Mouse (Mus musculus) lung, postnatal 0 days (tissue): ENCODE measurements around the gene Prkce. TPM values are rescaled to one million over a fixed set of nuclear protein-coding genes. Genes with fewer than 3 reads are reported as not detected.

Source experiments
- ATAC-seq: fragments of 200-750 bp; cut with Nextera tagmentation; 2 replicates; pipeline ENCODE4 v1.8.0; 2017; ENCODE audit warnings: moderate library complexity
- DNase-seq: peaks from one replicate; pipeline ENCODE4 v3.0.0-alpha.2; 2016; ENCODE audit warnings: low spot score
- H3K27ac ChIP-seq: fragments of 300-500 bp; sonication (generic); 2 replicates; pipeline ENCODE4 v1.5.1; 2014; ENCODE audit warnings: antibody characterized with exemption, mild to moderate bottlenecking, low read length, mixed read lengths
- H3K27me3 ChIP-seq: fragments of 300-500 bp; sonication (generic); replicated peaks from 2 replicates; pipeline ENCODE4 v1.6.1; 2014; ENCODE audit warnings: low read length, mixed read lengths; ENCODE audit not compliant: insufficient read depth
- H3K36me3 ChIP-seq: fragments of 300-500 bp; sonication (generic); 2 replicates; pipeline ENCODE4 v1.6.1; 2014; ENCODE audit warnings: low read length, mixed read lengths; ENCODE audit not compliant: insufficient read depth
- H3K4me1 ChIP-seq: fragments of 300-500 bp; sonication (generic); 2 replicates; pipeline ENCODE4 v1.6.1; 2014; ENCODE audit warnings: antibody characterized with exemption, low read depth, low read length, mixed read lengths; ENCODE audit not compliant: insufficient read depth
- H3K4me2 ChIP-seq: fragments of 300-500 bp; sonication (generic); replicated peaks from 2 replicates; pipeline ENCODE4 v1.6.1; 2014; ENCODE audit warnings: low read depth, mild to moderate bottlenecking, low read length, moderate library complexity, mixed read lengths
- H3K4me3 ChIP-seq: fragments of 300-500 bp; sonication (generic); 2 replicates; pipeline ENCODE4 v1.5.1; 2014; ENCODE audit warnings: low read depth, low read length
- H3K9ac ChIP-seq: fragments of 300-500 bp; sonication (generic); replicated peaks from 2 replicates; pipeline ENCODE4 v1.6.1; 2014; ENCODE audit warnings: low read depth, mild to moderate bottlenecking
- H3K9me3 ChIP-seq: fragments of 300-500 bp; sonication (generic); 2 replicates; pipeline ENCODE4 v1.6.1; 2016; ENCODE audit warnings: low read length, mixed read lengths
- CTCF ChIP-seq: IDR thresholded peaks from 2 replicates; pipeline ENCODE4 v1.5.1; 2016; ENCODE audit warnings: antibody characterized with exemption, mild to moderate bottlenecking
- EP300 ChIP-seq: IDR thresholded peaks from 2 replicates; pipeline ENCODE4 v1.6.1; 2016; ENCODE audit warnings: antibody characterized with exemption, mild to moderate bottlenecking, control low read depth
- WGBS: fragments of 180-500 bp; shearing (Covaris S2); extraction: QIAGEN DNeasy Blood & Tissue Kit; methylation state at CpG from one replicate; pipeline ENCODE4 v1.1.7; 2014; 5-methylcytosine and 5-hydroxymethylcytosine counted together
- polyA plus RNA-seq: library from polyadenylated mRNA; unstranded; fragments of >200 nt; fragmentation: Nextera tagmentation; extraction: Ambion mirVana; gene quantifications from 2 replicates; pipeline ENCODE4 v1.2.1, GENCODE M21; 2015

Prkce gene
- polyA plus RNA-seq, 1 experiment from 2014 or later: 10.6 TPM

DNA sequence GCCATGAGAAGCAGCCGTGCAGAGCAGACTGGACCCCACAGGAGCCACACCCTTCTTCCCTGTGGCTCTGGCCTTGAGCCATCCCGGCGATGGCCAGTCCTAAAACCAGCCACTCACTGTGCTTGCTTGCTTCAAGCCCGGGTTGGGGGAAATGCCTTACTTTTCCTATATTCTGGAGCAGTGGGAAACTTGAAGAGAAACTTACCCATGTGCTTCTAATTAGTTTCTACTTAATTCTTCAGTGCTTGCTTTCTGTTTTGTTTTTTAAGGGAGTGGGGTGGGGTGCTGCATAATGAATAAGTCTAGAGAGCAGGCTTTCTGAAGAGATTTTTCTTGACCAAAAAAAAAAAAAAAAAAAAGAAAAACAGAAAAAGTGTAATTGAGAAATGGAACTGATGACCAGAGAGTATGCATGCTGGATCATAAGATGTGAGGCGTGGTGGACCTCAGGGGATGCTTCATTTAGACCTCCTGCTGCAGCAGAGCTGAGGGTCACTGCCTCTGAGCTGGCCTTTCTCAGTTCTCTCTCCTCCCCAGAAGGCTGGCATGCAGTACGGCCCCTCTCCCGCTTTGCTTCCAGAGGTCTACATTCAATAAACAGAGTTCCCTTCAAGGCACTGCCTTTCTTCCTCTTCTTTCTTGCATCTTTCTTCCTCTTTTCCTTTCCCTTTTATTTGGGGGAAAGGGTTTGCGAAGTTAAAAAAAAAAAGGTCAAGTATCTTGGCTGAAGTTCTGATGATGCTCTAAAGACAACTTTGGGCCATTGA lies 109.6 kb downstream of the Prkce start:
- Histone ChIP-seq H3K4me2 (no peak overlapping the region), H3K9me3 (no peaks in the 10 kb centered on the region), H3K9ac (no peak overlapping the region), H3K27me3 (no peaks in the 10 kb centered on the region), H3K4me1 (peaks cover 3% of the 10 kb centered on the region; the same call in 1 of the 2 replicates), H3K4me3 (no peak overlapping the region), H3K36me3 (no peaks in the 10 kb centered on the region), H3K27ac (no peak overlapping the region)
- DNase-seq (no peak), ATAC-seq (no peak)
- TF ChIP-seq CTCF: no peak
- no peak for TF ChIP-seq EP300
- WGBS: 63% methylated on average over 8 of the region's 8 CpGs

DNA sequence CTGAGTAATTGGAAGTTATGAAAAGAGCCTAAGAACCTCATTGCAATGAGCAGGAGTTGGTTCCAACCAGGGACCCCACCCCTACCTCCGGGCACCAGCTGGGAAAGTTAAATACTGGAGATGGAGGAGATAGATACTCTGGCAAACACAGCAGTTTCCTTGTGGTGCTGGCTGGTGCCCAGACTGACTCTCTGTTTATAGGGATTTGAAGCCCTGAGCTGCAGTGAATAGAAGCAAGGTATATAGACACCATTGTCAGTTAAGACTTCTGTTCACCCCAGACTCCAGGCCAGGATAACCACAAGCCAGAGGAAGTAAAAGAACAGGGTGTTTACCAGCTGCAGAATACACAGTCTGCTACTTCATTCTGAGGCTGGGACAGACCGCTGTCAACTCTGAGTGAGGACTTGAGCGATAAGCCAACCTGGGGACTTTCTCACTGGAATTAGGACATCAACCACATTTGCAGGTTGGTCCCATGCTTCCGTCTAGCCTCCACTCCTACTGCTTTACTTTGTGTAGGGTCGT lies 110.5 kb downstream of the Prkce start:
- Histone ChIP-seq H3K27ac (no peak overlapping the region), H3K36me3 (no peaks in the 10 kb centered on the region), H3K4me2 (no peak overlapping the region), H3K9me3 (no peaks in the 10 kb centered on the region), H3K27me3 (no peaks in the 10 kb centered on the region), H3K4me3 (no peak overlapping the region), H3K9ac (no peak overlapping the region), H3K4me1 (peaks cover 3% of the 10 kb centered on the region; the same call in 1 of the 2 replicates)
- TF ChIP-seq CTCF: no peak
- 0 out of 2 replicates have a peak, but pooled peaks have one; percentile 28 for TF ChIP-seq EP300
- peak; percentile 13 for DNase-seq
- peak; percentile 41; the same call in 1 of the 2 replicates for ATAC-seq
- 58% methylated on average over 5 of the region's 5 CpGs for WGBS

DNA sequence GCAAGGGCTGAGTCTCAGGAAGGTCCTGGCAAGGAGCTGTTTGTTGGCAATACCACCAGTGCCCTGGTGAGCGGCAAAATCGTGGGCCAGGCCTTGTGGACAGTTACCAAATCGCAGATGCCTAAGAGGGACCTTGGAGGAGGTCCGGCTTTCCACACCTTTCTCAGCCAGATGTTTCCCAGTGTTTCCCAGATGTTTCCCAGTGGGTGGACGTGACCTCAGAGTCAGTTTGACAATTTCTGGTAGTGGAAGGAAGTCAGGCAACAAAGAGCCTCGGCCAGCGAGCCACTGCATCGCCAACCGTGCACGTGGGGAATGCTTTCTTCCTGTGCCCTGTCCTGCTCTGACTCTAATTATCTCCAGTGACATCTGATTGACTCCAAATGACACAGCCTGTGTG lies 112.2 kb downstream of the Prkce start:
- Histone ChIP-seq H3K27ac (no peak overlapping the region), H3K4me3 (no peak overlapping the region), H3K27me3 (no peaks in the 10 kb centered on the region), H3K9me3 (no peaks in the 10 kb centered on the region), H3K4me2 (no peak overlapping the region), H3K36me3 (no peaks in the 10 kb centered on the region), H3K9ac (no peak overlapping the region), H3K4me1 (peaks cover 3% of the 10 kb centered on the region; the same call in 1 of the 2 replicates)
- WGBS: 53% methylated on average over 10 of the region's 10 CpGs
- ATAC-seq (peak; percentile 27; the same call in 1 of the 2 replicates), DNase-seq (peak; percentile 12)
- TF ChIP-seq EP300: no peak
- no peak for TF ChIP-seq CTCF

DNA sequence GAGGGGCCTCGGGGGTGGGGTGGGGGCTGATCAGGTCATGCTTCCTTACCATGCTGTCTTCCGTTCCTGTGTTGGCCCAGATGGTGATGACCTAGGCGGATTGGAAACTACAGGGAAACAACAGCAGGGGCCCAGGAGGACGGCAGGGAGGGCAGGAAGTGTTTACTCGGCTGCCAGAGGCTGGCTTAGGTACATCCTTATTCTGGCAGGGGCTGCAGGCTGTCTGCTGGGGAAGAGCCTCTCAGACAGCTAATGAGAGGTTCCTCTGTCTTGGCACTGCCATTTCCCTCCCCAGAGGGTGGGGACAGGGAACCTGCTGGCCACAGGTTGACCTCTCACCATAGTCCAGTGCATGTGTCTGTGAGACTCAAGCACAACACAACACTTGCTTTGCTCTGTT lies 116.2 kb downstream of the Prkce start:
- WGBS: 24% methylated on average over 5 of the region's 5 CpGs
- peak; percentile 43 for DNase-seq
- ATAC-seq: peak; percentile 71

DNA sequence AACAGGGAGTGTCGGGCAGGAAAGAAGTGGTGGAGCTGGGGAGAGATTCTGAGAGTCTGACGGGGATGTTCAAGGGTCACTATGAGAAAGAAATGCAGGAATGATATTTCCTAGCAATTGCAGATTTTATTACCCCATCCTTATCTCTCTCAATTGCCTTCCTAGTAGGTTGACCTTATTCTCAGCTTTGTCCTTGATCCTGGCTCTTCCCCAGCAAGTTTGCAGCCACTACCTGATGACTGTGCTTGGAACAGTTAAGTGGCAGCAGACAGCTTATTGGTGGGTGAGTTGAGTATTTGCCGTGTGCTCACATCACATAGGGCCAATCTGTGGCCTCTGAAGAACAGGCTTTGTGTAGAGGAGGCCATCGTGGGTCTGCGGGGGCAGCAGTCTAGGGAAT lies 117.5 kb downstream of the Prkce start:
- TF ChIP-seq CTCF: no peak
- no peak for TF ChIP-seq EP300
- no peak overlapping the region for H3K27ac ChIP-seq
- H3K9me3 ChIP-seq: no peaks in the 10 kb centered on the region
- no peak for ATAC-seq
- no peak overlapping the region for H3K9ac ChIP-seq
- WGBS: 87% methylated on average over 5 of the region's 5 CpGs
- H3K36me3 ChIP-seq: no peaks in the 10 kb centered on the region
- no peak for DNase-seq
- H3K4me1 ChIP-seq: no peaks in the 10 kb centered on the region; the same call in 1 of the 2 replicates
- H3K4me2 ChIP-seq: no peak overlapping the region
- H3K27me3 ChIP-seq: no peaks in the 10 kb centered on the region
- no peak overlapping the region for H3K4me3 ChIP-seq

More for the DNA sequence above, 116.2 kb downstream of the Prkce start:
- H3K27ac ChIP-seq: peak overlapping the region; percentile 59
- no peaks in the 10 kb centered on the region for H3K36me3 ChIP-seq
- peaks cover 3% of the 10 kb centered on the region; the same call in 1 of the 2 replicates for H3K4me1 ChIP-seq
- H3K9me3 ChIP-seq: no peaks in the 10 kb centered on the region
- TF ChIP-seq CTCF (no peak), EP300 (no peak)
- H3K4me3 ChIP-seq: no peak overlapping the region
- no peak overlapping the region for H3K9ac ChIP-seq
- H3K27me3 ChIP-seq: no peaks in the 10 kb centered on the region
- H3K4me2 ChIP-seq: no peak overlapping the region

DNA sequence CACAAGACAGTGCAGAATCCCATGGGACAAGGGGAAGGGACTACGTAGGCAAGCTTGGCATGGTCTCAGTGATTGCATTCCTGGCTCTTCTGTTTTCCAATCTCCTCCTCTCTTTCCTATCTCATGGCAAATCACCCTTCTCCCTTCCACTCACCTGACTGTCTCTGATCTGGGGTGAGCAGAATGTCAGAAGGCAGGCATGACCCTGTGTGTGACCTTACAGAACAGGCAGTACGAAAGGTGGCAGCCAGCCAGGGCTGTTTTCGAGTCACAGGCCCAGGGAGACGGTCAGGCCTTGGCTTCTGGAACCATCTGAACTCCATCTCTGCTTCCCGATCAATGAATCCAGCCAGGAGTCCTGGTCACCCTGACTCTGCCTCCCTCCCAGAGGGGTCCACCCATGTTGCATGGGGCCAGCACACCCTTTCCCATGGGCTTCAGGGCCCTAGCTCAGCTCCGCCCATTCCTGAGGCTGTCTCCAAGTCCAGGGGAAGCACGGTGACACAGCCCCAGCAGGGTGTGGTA lies 119.2 kb downstream of the Prkce start:
- peak; percentile 85 for ATAC-seq
- H3K4me3 ChIP-seq: no peak overlapping the region

More for the DNA sequence above, 119.2 kb downstream of the Prkce start:
- no peaks in the 10 kb centered on the region for H3K27me3 ChIP-seq
- no peak overlapping the region for H3K4me2 ChIP-seq
- WGBS: 43% methylated on average over 7 of the region's 7 CpGs
- TF ChIP-seq EP300 (no peak), CTCF (no peak)
- no peaks in the 10 kb centered on the region for H3K36me3 ChIP-seq
- no peaks in the 10 kb centered on the region; the same call in 1 of the 2 replicates for H3K4me1 ChIP-seq
- no peaks in the 10 kb centered on the region for H3K9me3 ChIP-seq
- no peak overlapping the region for H3K9ac ChIP-seq
- DNase-seq: peak; percentile 57
- H3K27ac ChIP-seq: peak overlapping the region; percentile 54; the same call in 1 of the 2 replicates
